11 mouse cellular contexts compared by ENCODE assay signal in genomic region chr4:42945043-42945442, GRCm38 (mm10). TPM values are rescaled to one million over a fixed set of nuclear protein-coding genes. Genes with fewer than 3 reads are reported as not detected.
DNase-seq lines count a peak whose midpoint lies in the region; ATAC-seq lines count a peak whose summit lies in the region.
"Had no signal": no experiment of that assay in that cellular context is flagged by ENCODE, and none has a peak within 500 bp of the region (broad histone marks: within the 10 kb centered on the region; RNA-seq: fewer than 3 reads in every experiment).

No protein-coding gene starts in this region.

- no peaks in the 10 kb centered on the region for H3K27me3 ChIP-seq in embryonic facial prominence, embryonic 11.5 days (ENCODE audit: control insufficient read depth, insufficient read depth, low read length)

- no peaks in the 10 kb centered on the region for H3K4me1 ChIP-seq in embryonic facial prominence, embryonic 11.5 days (ENCODE audit: control insufficient read depth, insufficient read depth, low read length)

- no peak for ATAC-seq in embryonic facial prominence, embryonic 11.5 days (replicated peaks; ENCODE audit: insufficient number of reproducible peaks, low FRiP score, low TSS enrichment, low read depth)

- H3K4me3 ChIP-seq in embryonic facial prominence, embryonic 11.5 days (ENCODE audit: low read depth, low read length): no peak overlapping the region
- H3K4me3 ChIP-seq: heart, adult 2 months; midbrain, embryonic 12.5 days had no signal

- 12% methylated on average over 6 of the region's 6 CpGs for WGBS in embryonic facial prominence, embryonic 11.5 days

- no peaks in the 10 kb centered on the region for H3K36me3 ChIP-seq in embryonic facial prominence, embryonic 11.5 days (replicated peaks; ENCODE audit: control insufficient read depth, insufficient read depth, low read depth, low read length)
- H3K36me3 ChIP-seq: midbrain, embryonic 12.5 days had no signal

- no peak overlapping the region for H3K4me2 ChIP-seq in embryonic facial prominence, embryonic 11.5 days (ENCODE audit: low read depth, low read length)
- H3K4me2 ChIP-seq: midbrain, embryonic 12.5 days had no signal

- no peak overlapping the region for H3K9ac ChIP-seq in embryonic facial prominence, embryonic 11.5 days (replicated peaks; ENCODE audit: low read length)
- H3K9ac ChIP-seq: midbrain, embryonic 12.5 days had no signal

- H3K9me3 ChIP-seq in embryonic facial prominence, embryonic 11.5 days (replicated peaks; ENCODE audit: control insufficient read depth, low read length): no peaks in the 10 kb centered on the region
- H3K9me3 ChIP-seq: midbrain, embryonic 12.5 days had no signal

- DNase-seq in embryo, embryonic 10 days (ENCODE audit: low spot score): peak; percentile 77
- no peak for DNase-seq in embryo, embryonic 9.5 days (ENCODE audit: extremely low spot score)
- peak; percentile 38 to 55 for DNase-seq in kidney, postnatal 25 days
- DNase-seq in kidney, adult 18-20 months: no peak
- DNase-seq in 416B (ENCODE audit: low read depth): peak; percentile 33
- DNase-seq in embryonic facial prominence, embryonic 11.5 days (ENCODE audit: low spot score): peak; percentile 63
- no peak for DNase-seq in retina, embryonic 14.5 days (ENCODE audit: low spot score)
- DNase-seq in retina, postnatal 1 day: no peak

- H3K27ac ChIP-seq in embryonic facial prominence, embryonic 11.5 days (replicated peaks; ENCODE audit: low read depth, low read length): no peak overlapping the region
- H3K27ac ChIP-seq: heart, adult 2 months; midbrain, embryonic 12.5 days had no signal

RNA-seq across cellular contexts. Expression of gene Dnajb5, which starts 4.6 kb away (rescaled TPM):
- polyA plus RNA-seq in embryonic facial prominence, embryonic 11.5 days (2014; fragmentation: Nextera tagmentation; extraction: Ambion mirVana): 8.6 and 9.7 TPM in 2 replicates

RNA-seq across cellular contexts. Expression of gene 1700022I11Rik, which starts 24.4 kb away (rescaled TPM):
- 0.70 and 0.76 TPM in 2 replicates for polyA plus RNA-seq in embryonic facial prominence, embryonic 11.5 days (2014; fragmentation: Nextera tagmentation; extraction: Ambion mirVana)
- polyA plus RNA-seq: brain, embryonic 14.5 days; heart, adult 2 months had no signal

RNA-seq across cellular contexts. Expression of gene Phf24, which starts 28.6 kb away (rescaled TPM):
- 0.43 and 0.80 TPM in 2 replicates for polyA plus RNA-seq in embryonic facial prominence, embryonic 11.5 days (2014; fragmentation: Nextera tagmentation; extraction: Ambion mirVana)

RNA-seq across cellular contexts. Expression of gene Vcp, which starts 55.3 kb away (rescaled TPM):
- polyA plus RNA-seq in embryonic facial prominence, embryonic 11.5 days (2014; fragmentation: Nextera tagmentation; extraction: Ambion mirVana): 686 and 688 TPM in 2 replicates

Comparison
In these comparisons a context has a peak if more than half of its experiments do, and no peak if none do; other contexts are left out.
1. DNase-seq: peak in embryo, embryonic 10 days (single experiment), kidney, postnatal 25 days (2 of 2), 416B (single experiment) and embryonic facial prominence, embryonic 11.5 days (single experiment); none in embryo, embryonic 9.5 days (single experiment), kidney, adult 18-20 months (single experiment), retina, embryonic 14.5 days (single experiment) and retina, postnatal 1 day (single experiment).